Mouse (Mus musculus) CH12.LX (cell line): ENCODE results near the gene Ssbp3.

Source experiments
- POLR2A ChIP-seq: IDR thresholded peaks from 2 replicates; pipeline ENCODE4 v1.6.1; 2011; ENCODE audit warnings: low read depth, mild to moderate bottlenecking, improper control_type of control experiment, low read length
- SMC3 ChIP-seq: IDR thresholded peaks from 2 replicates; pipeline ENCODE4 v1.6.1; 2011; ENCODE audit warnings: low read depth, low read length, improper control_type of control experiment
- UBTF ChIP-seq: IDR thresholded peaks from 2 replicates; pipeline ENCODE4 v1.6.1; 2012; ENCODE audit warnings: low read depth, mild to moderate bottlenecking, inconsistent platforms, low read length, improper control_type of control experiment, moderate library complexity

GRCm38 (mm10) chr4:107082185-107082584 is 171.7 kb downstream of the Ssbp3 start:
- TF ChIP-seq SMC3 (no peak), UBTF (no peak), POLR2A (no peak)
